Mouse (Mus musculus): Measurements from ENCODE around the gene 9130204L05Rik.

The 9130204L05Rik gene

DNA sequence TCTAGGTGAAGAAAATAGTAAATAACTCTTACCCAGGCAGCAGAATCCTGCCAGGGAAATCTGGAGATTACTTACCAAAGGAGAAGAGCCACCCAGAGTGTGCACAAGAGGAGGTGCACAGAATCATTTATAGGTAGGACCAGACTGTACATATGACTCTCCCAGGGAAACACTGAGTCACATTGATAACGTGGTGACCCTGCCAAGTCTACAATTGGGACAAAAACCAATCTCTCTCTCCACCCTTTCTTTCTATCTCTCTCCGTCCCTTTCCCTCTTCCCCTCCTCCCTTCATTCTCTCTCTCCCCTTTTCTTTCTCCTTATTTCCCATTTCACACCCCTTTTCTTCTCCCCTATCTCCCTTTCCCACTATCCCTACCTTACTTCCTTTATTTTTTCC is at the start of gene 9130204L05Rik:
TSS of gene 9130204L05Rik (minus strand) at position 101 of the 400 bp plus-strand sequence.
- DNase-seq (ENCODE audit: low read depth, low spot score): no peak

DNA sequence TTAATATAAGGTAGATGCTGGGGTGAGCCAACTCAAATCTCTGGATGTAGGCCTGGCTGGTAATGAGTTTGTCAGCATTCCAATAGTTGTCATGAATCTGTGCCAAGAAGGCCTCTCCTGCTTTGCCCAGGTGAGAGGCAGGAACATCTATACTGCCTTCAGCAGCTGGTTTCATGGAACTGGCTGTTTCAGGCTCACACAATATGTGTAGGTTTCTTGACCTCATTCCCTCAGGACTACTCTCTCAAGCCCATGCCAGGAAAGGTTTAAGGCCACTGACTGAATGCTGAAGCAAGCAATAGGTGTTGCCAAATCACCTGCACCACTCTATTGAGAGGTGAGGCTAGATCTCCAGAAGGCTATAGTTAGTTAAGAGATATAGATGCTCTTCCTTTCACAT is 18.1 kb upstream of the 9130204L05Rik start:
- DNase-seq (ENCODE audit: low read depth, low spot score): no peak

DNA sequence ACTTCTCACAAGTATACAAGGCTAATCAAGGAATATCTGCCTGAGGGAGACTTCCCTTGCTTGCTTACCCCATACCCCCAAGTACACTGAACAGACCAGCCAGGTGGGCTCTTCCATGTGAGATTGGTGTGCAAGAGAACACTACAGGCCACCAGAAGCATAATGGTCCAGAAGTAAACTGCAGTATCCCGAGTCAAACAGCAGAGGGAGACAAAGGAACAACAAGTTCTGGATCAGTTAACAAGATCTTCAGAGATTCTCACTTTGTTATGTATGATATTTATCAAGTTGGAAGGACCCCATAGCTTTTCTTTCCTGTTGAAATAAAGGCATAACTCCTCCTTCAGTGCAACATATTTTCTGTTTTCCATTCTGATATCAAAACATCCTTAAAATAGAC is 31.4 kb downstream of the 9130204L05Rik start:
- DNase-seq (ENCODE audit: low read depth, low spot score): no peak

DNA sequence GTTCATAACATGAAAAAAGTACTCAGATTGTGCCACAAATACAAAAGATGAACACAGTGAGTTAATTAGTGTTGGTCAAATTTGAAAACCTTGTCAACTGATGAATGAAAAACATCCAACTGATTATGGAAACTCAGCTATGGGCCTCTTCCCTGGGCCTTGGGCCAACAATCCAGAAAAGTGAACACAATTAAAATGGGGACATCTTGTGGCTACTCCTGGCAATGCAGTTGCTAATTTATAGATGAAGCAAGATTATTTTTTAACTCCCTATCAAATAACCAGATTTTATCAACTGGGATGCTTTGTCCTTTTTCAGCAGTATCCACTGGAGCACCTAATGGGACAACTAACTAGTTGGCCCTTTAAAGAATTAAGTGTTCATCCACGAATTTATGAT is 37.9 kb downstream of the 9130204L05Rik start:
- no peak for DNase-seq (ENCODE audit: low read depth, low spot score)

Measured in CD4-positive helper T cell, adult 2 months (primary cell).